Mouse (Mus musculus) heart, postnatal 0 days (tissue): ENCODE results near the gene Ttc25. TPM values are rescaled to one million over a fixed set of nuclear protein-coding genes. Genes with fewer than 3 reads are reported as not detected.

Experiments
- ATAC-seq: fragments of 200-750 bp; cut with Nextera tagmentation; 2 replicates; pipeline ENCODE4 v1.8.0; 2017; ENCODE audit warnings: low read depth, moderate number of reproducible peaks, moderate library complexity; ENCODE audit not compliant: insufficient read depth
- DNase-seq: peaks from one replicate; pipeline ENCODE4 v3.0.0-alpha.2; 2016; ENCODE audit warnings: low spot score
- H3K27ac ChIP-seq: fragments of 300-500 bp; sonication (generic); 2 replicates; pipeline ENCODE4 v1.5.1; 2014; ENCODE audit warnings: low read depth, mild to moderate bottlenecking
- H3K27me3 ChIP-seq: fragments of 300-500 bp; sonication (generic); 2 replicates; pipeline ENCODE4 v1.6.1; 2014; ENCODE audit warnings: low read length, mixed read lengths; ENCODE audit not compliant: control insufficient read depth, insufficient read depth
- H3K36me3 ChIP-seq: fragments of 300-500 bp; sonication (generic); replicated peaks from 2 replicates; pipeline ENCODE4 v1.6.1; 2014; ENCODE audit warnings: low read length, mixed read lengths; ENCODE audit not compliant: control insufficient read depth, insufficient read depth
- H3K4me1 ChIP-seq: fragments of 300-500 bp; sonication (generic); 2 replicates; pipeline ENCODE4 v1.6.1; 2014; ENCODE audit warnings: antibody characterized with exemption; ENCODE audit not compliant: control insufficient read depth, insufficient read depth
- H3K4me2 ChIP-seq: fragments of 300-500 bp; sonication (generic); 2 replicates; pipeline ENCODE4 v1.6.1; 2014; ENCODE audit warnings: low read depth, mild to moderate bottlenecking, low read length, moderate library complexity
- H3K4me3 ChIP-seq: fragments of 300-500 bp; sonication (generic); 2 replicates; pipeline ENCODE4 v1.5.1; 2014; ENCODE audit warnings: low read depth, low read length
- H3K9ac ChIP-seq: fragments of 300-500 bp; sonication (generic); replicated peaks from 2 replicates; pipeline ENCODE4 v1.6.1; 2014; ENCODE audit warnings: low read depth, low read length, mixed read lengths
- H3K9me3 ChIP-seq: fragments of 300-500 bp; sonication (generic); replicated peaks from 2 replicates; pipeline ENCODE4 v1.6.1; 2016; ENCODE audit warnings: low read length; ENCODE audit not compliant: control insufficient read depth
- CTCF ChIP-seq: IDR thresholded peaks from 2 replicates; pipeline ENCODE4 v1.5.1; 2016; ENCODE audit warnings: antibody characterized with exemption, control low read depth, low read depth
- EP300 ChIP-seq: IDR thresholded peaks from 2 replicates; pipeline ENCODE4 v1.6.1; 2016; ENCODE audit warnings: antibody characterized with exemption, low read depth
- WGBS: fragments of 180-500 bp; shearing (Covaris S2); extraction: QIAGEN DNeasy Blood & Tissue Kit; methylation state at CpG from one replicate; pipeline ENCODE4 v1.1.7; 2014; 5-methylcytosine and 5-hydroxymethylcytosine counted together
- polyA plus RNA-seq: library from polyadenylated mRNA; unstranded; fragments of >200 nt; fragmentation: Nextera tagmentation; extraction: Ambion mirVana; gene quantifications from 2 replicates; pipeline ENCODE4 v1.2.1, GENCODE M21; 2015
- total RNA-seq: library from RNA; depleted of rRNA; stranded (reverse); fragments of >200 nt; gene quantifications from 2 replicates; pipeline ENCODE4 v1.2.3, GENCODE M21; 2014; ENCODE audit warnings: low replicate concordance

Ttc25 gene
- total and polyA plus RNA-seq, 2 experiments from 2014 or later, result 0.23 to 0.37 TPM

DNA sequence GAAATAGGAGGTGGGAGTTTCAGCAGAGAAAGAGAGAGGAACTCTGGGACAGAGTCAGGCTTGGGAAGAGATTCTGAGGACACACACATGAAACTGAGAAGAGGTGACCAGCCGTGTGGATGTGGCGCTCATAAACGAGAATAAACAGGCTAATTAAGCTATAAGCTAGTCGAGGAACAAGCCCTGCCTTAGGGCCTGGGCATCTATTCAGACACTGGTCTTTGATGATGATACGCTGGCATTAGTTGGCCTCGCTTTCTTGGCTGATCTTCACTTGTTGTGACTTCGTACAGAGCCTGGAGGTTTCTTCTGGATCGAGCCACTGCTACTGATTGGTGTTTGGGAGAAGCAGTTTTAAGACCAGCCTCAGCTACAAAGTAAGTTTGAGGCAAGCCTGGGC, 39.4 kb upstream of the Ttc25 start:
- H3K27ac ChIP-seq, result no peak overlapping the region
- H3K9me3 ChIP-seq, result no peaks in the 10 kb centered on the region
- no peak for TF ChIP-seq CTCF
- TF ChIP-seq EP300, result no peak
- DNase-seq (no peak), ATAC-seq (no peak)
- no peaks in the 10 kb centered on the region for H3K27me3 ChIP-seq
- 95% methylated on average over 8 of the region's 8 CpGs for WGBS
- no peak overlapping the region for H3K4me3 ChIP-seq
- no peaks in the 10 kb centered on the region for H3K4me1 ChIP-seq
- no peak overlapping the region for H3K9ac ChIP-seq
- peaks cover 76% of the 10 kb centered on the region for H3K36me3 ChIP-seq
- H3K4me2 ChIP-seq, result no peak overlapping the region

DNA sequence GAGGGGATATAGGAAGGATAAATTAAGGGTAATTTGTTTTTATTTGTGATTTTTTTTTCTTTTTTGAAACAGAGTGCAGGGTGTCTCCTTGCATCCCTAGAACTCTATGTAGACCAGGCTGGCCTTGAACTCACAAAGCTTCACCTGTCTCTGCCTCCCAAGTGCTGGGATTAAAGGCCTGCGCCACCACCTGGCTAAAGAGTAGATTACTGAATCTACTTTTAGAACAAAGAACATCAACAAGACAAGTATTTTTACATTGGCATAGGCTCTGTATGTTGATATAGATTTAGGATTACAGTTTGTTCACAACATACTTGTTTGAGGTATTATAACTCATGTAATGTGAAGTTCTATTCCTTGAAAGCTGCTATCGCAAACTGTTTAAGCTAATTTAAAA, 34.9 kb upstream of the Ttc25 start:
- no peak for ATAC-seq
- no peak for DNase-seq

DNA sequence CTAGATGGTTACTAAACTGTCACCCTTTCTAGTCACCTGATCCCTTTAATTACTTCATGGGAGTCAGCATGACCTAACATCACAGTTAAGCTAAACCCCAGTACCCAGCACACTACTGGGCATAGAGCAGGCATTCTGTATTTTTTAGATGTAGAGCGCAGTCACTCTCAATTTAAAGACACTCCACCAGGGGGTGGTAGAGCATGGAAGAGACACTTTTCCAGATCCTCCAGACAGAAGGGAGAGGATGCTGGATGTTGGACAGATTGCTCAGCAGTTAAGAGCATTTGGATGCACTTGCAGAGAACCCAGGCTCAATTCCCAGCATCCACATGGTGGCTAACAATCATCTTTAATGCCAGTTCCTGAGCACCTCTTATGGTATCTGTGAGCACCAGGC, 33.0 kb upstream of the Ttc25 start:
- ATAC-seq (no peak), DNase-seq (no peak)
- TF ChIP-seq EP300, result no peak
- peak; percentile 51 for TF ChIP-seq CTCF
- H3K36me3 ChIP-seq, result peaks cover 83% of the 10 kb centered on the region
- H3K4me3 ChIP-seq, result no peak overlapping the region
- no peaks in the 10 kb centered on the region for H3K9me3 ChIP-seq
- no peak overlapping the region for H3K4me2 ChIP-seq
- no peaks in the 10 kb centered on the region for H3K27me3 ChIP-seq
- 85% methylated on average over 1 of the region's 1 CpGs for WGBS
- H3K4me1 ChIP-seq, result no peaks in the 10 kb centered on the region
- no peak overlapping the region for H3K9ac ChIP-seq
- no peak overlapping the region for H3K27ac ChIP-seq

More for the DNA sequence above, 34.9 kb upstream of the Ttc25 start:
- no peaks in the 10 kb centered on the region for H3K27me3 ChIP-seq
- no peak overlapping the region for H3K9ac ChIP-seq
- WGBS, result 89% methylated on average over 2 of the region's 2 CpGs
- H3K4me2 ChIP-seq, result no peak overlapping the region
- no peak overlapping the region for H3K4me3 ChIP-seq
- H3K9me3 ChIP-seq, result no peaks in the 10 kb centered on the region
- no peaks in the 10 kb centered on the region for H3K4me1 ChIP-seq
- H3K27ac ChIP-seq, result no peak overlapping the region
- TF ChIP-seq CTCF, result no peak
- no peak for TF ChIP-seq EP300
- H3K36me3 ChIP-seq, result peaks cover 81% of the 10 kb centered on the region

DNA sequence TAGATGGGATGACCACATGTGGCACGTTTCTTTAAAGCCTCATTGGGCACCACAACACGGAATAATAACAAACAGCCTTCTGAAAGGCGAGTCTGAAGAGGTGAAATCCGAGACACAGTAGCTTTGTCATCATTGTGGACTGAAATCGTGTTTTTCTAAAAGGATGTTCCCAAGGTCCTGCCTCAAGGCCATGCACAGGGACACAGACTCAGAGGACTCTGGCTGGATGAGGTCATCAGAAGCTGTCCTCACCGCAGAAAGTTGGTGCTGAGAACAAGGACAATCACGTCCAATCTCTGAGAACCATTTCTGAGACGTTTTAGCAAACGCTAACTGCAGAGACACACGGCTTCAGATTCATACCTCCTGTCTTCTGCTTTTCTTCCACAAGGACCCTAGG, 31.7 kb upstream of the Ttc25 start:
- ATAC-seq (no peak), DNase-seq (no peak)
- H3K9ac ChIP-seq, result no peak overlapping the region
- H3K27me3 ChIP-seq, result no peaks in the 10 kb centered on the region
- no peak overlapping the region for H3K27ac ChIP-seq
- peaks cover 90% of the 10 kb centered on the region for H3K36me3 ChIP-seq
- WGBS, result 85% methylated on average over 10 of the region's 10 CpGs
- no peak for TF ChIP-seq EP300
- no peak for TF ChIP-seq CTCF
- no peak overlapping the region for H3K4me2 ChIP-seq
- no peaks in the 10 kb centered on the region for H3K9me3 ChIP-seq
- no peak overlapping the region for H3K4me3 ChIP-seq
- H3K4me1 ChIP-seq, result no peaks in the 10 kb centered on the region

DNA sequence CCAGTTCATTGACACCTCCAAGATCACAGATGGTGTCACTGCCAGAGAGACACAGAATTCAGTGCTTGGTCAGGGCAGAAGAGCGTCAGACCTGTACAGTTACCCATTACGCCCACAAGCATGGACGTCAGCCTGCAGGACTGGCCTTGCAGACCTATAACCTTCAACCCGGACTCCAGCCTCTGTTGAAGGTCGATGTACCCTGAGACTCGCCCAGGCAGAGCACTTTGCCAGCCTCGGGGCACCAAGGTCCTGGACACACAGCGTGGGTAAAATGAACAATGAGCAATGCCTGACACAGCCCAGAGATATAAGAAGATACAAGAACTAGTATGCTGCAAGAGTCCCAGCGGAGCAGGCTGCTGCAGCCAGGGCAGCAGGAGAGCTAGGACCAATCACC, 30.3 kb upstream of the Ttc25 start:
- H3K4me3 ChIP-seq, result no peak overlapping the region
- no peak overlapping the region for H3K4me2 ChIP-seq
- no peak for DNase-seq
- H3K27me3 ChIP-seq, result no peaks in the 10 kb centered on the region
- no peak for TF ChIP-seq CTCF
- no peak for TF ChIP-seq EP300
- no peak overlapping the region for H3K27ac ChIP-seq
- no peaks in the 10 kb centered on the region for H3K9me3 ChIP-seq
- peaks cover 94% of the 10 kb centered on the region for H3K36me3 ChIP-seq
- H3K4me1 ChIP-seq, result no peaks in the 10 kb centered on the region
- ATAC-seq, result no peak
- WGBS, result 86% methylated on average over 9 of the region's 9 CpGs
- no peak overlapping the region for H3K9ac ChIP-seq

DNA sequence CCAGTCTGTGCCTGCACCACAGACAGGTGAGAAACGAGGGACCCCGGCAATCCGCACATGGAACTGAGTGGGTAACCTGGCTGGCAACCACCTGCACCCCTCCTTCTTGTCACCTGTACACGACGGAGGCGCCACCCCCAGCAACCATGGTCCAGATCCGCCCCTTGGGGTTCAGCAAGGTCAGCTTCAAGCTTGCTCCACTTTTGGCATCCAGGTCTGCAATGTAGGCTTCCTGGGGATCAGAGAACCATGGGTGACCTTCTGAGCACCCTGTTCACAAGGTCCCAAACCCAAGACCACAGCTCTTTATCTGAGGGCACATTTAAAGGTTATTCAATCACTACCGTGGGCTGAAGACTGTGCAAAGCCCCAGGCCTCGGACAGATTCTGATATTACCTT, 29.6 kb upstream of the Ttc25 start:
- DNase-seq (no peak), ATAC-seq (no peak)
- Histone ChIP-seq H3K4me2 (no peak overlapping the region), H3K9me3 (no peaks in the 10 kb centered on the region), H3K27me3 (no peaks in the 10 kb centered on the region), H3K36me3 (peaks cover 96% of the 10 kb centered on the region), H3K4me1 (no peaks in the 10 kb centered on the region), H3K4me3 (no peak overlapping the region), H3K27ac (no peak overlapping the region), H3K9ac (no peak overlapping the region)
- 91% methylated on average over 9 of the region's 9 CpGs for WGBS
- TF ChIP-seq EP300, result no peak
- no peak for TF ChIP-seq CTCF
